Mouse (Mus musculus) embryonic facial prominence, embryonic 14.5 days (tissue): ENCODE results near the gene Mapk1. TPM values are rescaled to one million over a fixed set of nuclear protein-coding genes. Genes with fewer than 3 reads are reported as not detected.

Experiments used
- ATAC-seq: fragments of 200-750 bp; cut with Nextera tagmentation; 2 replicates; pipeline ENCODE4 v1.8.0; 2017; ENCODE audit warnings: low read depth, moderate number of reproducible peaks, moderate TSS enrichment
- DNase-seq: peaks from one replicate; pipeline ENCODE4 v3.0.0-alpha.2; 2015; ENCODE audit warnings: low spot score
- H3K27ac ChIP-seq: fragments of 300-500 bp; sonication (generic); replicated peaks from 2 replicates; pipeline ENCODE4 v1.5.1; 2014; ENCODE audit warnings: low read depth, mild to moderate bottlenecking, low read length, moderate library complexity
- H3K27me3 ChIP-seq: fragments of 300-500 bp; sonication (generic); replicated peaks from 2 replicates; pipeline ENCODE4 v1.6.1; 2014; ENCODE audit warnings: low read length; ENCODE audit not compliant: control insufficient read depth, insufficient read depth
- H3K36me3 ChIP-seq: fragments of 300-500 bp; sonication (generic); 2 replicates; pipeline ENCODE4 v1.6.1; 2014; ENCODE audit warnings: low read length, mixed read lengths; ENCODE audit not compliant: control insufficient read depth, insufficient read depth
- H3K4me1 ChIP-seq: fragments of 300-500 bp; sonication (generic); 2 replicates; pipeline ENCODE4 v1.6.1; 2014; ENCODE audit warnings: antibody characterized with exemption, low read length; ENCODE audit not compliant: control insufficient read depth, insufficient read depth
- H3K4me2 ChIP-seq: fragments of 300-500 bp; sonication (generic); 2 replicates; pipeline ENCODE4 v1.6.1; 2014; ENCODE audit warnings: low read depth, mild to moderate bottlenecking, low read length, moderate library complexity, mixed read lengths
- H3K4me3 ChIP-seq: fragments of 300-500 bp; sonication (generic); 2 replicates; pipeline ENCODE4 v1.5.1; 2014; ENCODE audit warnings: low read depth, mild to moderate bottlenecking, low read length
- H3K9ac ChIP-seq: fragments of 300-500 bp; sonication (generic); 2 replicates; pipeline ENCODE4 v1.6.1; 2014; ENCODE audit warnings: low read depth, mild to moderate bottlenecking, low read length, moderate library complexity, mixed read lengths
- H3K9me3 ChIP-seq: fragments of 300-500 bp; sonication (generic); 2 replicates; pipeline ENCODE4 v1.6.1; 2016; ENCODE audit warnings: low read length; ENCODE audit not compliant: control insufficient read depth
- WGBS: fragments of 180-500 bp; shearing (Covaris S2); extraction: QIAGEN DNeasy Blood & Tissue Kit; methylation state at CpG from one replicate; pipeline ENCODE4 v1.1.7; 2014; 5-methylcytosine and 5-hydroxymethylcytosine counted together
- polyA plus RNA-seq: library from polyadenylated mRNA; unstranded; fragments of >200 nt; fragmentation: Nextera tagmentation; extraction: Ambion mirVana; gene quantifications from 2 replicates; pipeline ENCODE4 v1.2.1, GENCODE M21; 2014

The Mapk1 gene
- polyA plus RNA-seq, 1 experiment from 2014 or later: 182 TPM

DNA sequence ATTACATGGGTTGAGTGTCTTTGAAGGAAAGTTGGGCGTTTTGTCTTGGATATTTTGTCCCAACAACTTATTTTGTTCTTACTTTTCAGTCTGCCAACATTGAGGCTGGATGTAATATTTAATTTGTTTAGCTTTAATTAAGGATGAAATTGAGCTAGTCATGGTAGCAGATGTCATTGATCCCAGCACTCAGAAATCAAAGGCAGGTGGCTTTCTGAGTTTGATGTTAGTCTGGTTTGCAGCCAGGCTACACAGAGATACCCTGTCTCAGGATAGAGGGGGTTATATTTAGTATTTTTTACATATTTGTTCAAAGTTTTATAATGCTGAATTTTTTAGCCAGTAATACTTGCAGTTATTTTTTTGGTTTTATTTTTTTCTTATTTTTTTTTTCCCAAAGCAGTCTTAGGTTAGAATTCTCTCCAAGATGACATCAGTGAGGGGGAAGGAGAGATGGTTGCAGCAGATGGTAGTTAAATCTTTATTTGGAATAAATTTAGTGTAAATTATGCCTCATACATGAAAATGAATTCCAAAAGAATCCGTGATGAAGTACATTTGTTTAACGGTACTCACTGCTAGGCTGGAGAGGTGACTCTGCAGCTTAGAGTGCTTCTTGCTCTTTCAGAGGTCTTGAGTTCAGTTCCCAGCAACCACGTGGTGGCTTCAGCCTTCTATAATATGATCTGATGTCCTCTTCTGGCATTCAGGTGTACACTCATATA, 47.0 kb downstream of the Mapk1 start:
- 66% methylated on average over 4 of the region's 4 CpGs for WGBS
- Histone ChIP-seq H3K4me2 (no peak overlapping the region), H3K9ac (no peak overlapping the region), H3K27me3 (no peaks in the 10 kb centered on the region), H3K27ac (no peak overlapping the region), H3K4me1 (no peaks in the 10 kb centered on the region), H3K9me3 (no peaks in the 10 kb centered on the region), H3K36me3 (peaks cover 67% of the 10 kb centered on the region), H3K4me3 (no peak overlapping the region)
- ATAC-seq: no peak
- peak; percentile 21 for DNase-seq

GRCm38 (mm10) chr16:17033754-17034153, 50.6 kb downstream of the Mapk1 start:
- Histone ChIP-seq H3K4me1 (no peaks in the 10 kb centered on the region), H3K4me2 (no peak overlapping the region), H3K9ac (no peak overlapping the region), H3K9me3 (no peaks in the 10 kb centered on the region), H3K27me3 (no peaks in the 10 kb centered on the region), H3K36me3 (peaks cover 73% of the 10 kb centered on the region), H3K27ac (no peak overlapping the region), H3K4me3 (no peak overlapping the region)
- no peak for ATAC-seq
- 96% methylated on average over 2 of the region's 2 CpGs for WGBS
- DNase-seq: no peak

DNA sequence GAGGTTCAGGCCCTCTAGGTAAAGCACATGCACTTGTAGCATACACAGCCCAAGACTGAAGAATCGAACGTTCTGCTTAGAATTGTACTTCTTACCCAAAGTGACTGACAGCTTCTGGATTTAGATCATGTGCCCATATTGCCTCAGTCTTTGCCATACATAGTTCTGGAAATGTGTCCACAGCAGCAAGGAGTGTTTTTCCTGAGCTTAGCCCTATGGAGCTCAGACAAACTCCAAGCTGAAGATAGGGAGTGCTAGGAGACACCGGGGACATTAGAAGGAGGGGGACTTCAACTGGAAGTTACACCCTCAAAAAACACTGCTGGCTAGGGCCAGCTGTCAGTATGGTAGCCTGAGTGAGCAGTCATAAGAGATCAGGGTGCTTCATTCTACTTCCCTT, 57.5 kb downstream of the Mapk1 start:
- Histone ChIP-seq H3K4me1 (no peaks in the 10 kb centered on the region), H3K4me3 (no peak overlapping the region), H3K9ac (no peak overlapping the region), H3K4me2 (no peak overlapping the region), H3K9me3 (no peaks in the 10 kb centered on the region), H3K27me3 (no peaks in the 10 kb centered on the region), H3K27ac (no peak overlapping the region), H3K36me3 (peaks cover 86% of the 10 kb centered on the region)
- 99% methylated on average over 3 of the region's 3 CpGs for WGBS
- ATAC-seq (no peak), DNase-seq (no peak)

DNA sequence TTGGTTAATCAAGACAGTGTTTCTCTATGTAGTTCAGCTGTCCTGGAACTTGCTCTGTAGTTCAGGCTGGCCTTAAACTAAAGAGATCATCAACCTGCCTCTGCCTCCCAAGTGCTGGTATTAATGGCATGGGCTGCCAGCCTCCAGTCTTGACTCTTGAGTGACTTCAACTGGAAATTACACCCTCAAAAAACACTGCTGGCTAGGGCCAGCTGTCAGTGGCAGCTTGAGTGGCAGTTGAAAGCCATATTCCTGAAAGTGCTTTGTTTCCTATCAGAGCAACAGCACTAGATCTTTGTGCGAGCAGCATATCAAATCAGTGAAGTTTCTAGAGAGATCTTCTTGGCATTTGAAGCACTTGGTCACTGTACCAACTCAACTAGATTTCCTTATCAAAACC, 58.2 kb downstream of the Mapk1 start:
- 100% methylated on average over 1 of the region's 1 CpGs for WGBS
- DNase-seq: no peak
- Histone ChIP-seq H3K4me2 (no peak overlapping the region), H3K4me1 (no peaks in the 10 kb centered on the region), H3K9me3 (no peaks in the 10 kb centered on the region), H3K27ac (no peak overlapping the region), H3K36me3 (peaks cover 83% of the 10 kb centered on the region), H3K4me3 (no peak overlapping the region), H3K27me3 (no peaks in the 10 kb centered on the region), H3K9ac (no peak overlapping the region)
- no peak for ATAC-seq

DNA sequence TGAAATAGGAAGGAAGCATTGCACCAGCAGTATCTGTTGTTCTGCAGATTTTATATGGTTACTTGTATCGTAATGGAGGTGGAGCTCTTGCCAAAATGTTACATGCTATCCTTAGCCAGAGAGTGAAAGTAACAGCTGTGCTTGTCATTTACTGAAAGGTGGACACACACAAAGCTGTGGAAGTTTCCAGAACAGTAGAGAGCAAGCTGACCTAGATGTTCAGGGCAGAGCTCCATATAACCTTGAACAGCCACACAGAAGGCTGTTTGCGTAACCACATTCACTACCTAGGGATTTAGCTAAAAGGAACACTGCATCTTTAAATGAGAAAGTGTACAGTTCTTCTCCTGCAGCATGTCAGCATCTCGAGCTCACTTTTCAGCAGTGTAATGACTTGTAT, 61.1 kb downstream of the Mapk1 start:
- 88% methylated on average over 3 of the region's 3 CpGs for WGBS
- no peak overlapping the region for H3K4me2 ChIP-seq
- no peak overlapping the region for H3K9ac ChIP-seq
- ATAC-seq (no peak), DNase-seq (no peak)
- H3K4me3 ChIP-seq: no peak overlapping the region
- H3K27ac ChIP-seq: no peak overlapping the region
- no peaks in the 10 kb centered on the region for H3K9me3 ChIP-seq
- H3K36me3 ChIP-seq: peaks cover 78% of the 10 kb centered on the region
- H3K27me3 ChIP-seq: no peaks in the 10 kb centered on the region
- no peaks in the 10 kb centered on the region for H3K4me1 ChIP-seq

- no peaks in the 10 kb centered on the region for H3K9me3 ChIP-seq
- no peak for ATAC-seq
- no peaks in the 10 kb centered on the region for H3K27me3 ChIP-seq
- no peak overlapping the region for H3K4me2 ChIP-seq
- H3K36me3 ChIP-seq: peaks cover 68% of the 10 kb centered on the region
- H3K4me3 ChIP-seq: no peak overlapping the region
- H3K27ac ChIP-seq: no peak overlapping the region
- no peak for DNase-seq
- H3K4me1 ChIP-seq: no peaks in the 10 kb centered on the region
- H3K9ac ChIP-seq: no peak overlapping the region
- WGBS: 73% methylated on average over 3 of the region's 3 CpGs
Measured at GRCm38 (mm10) chr16:17045287-17045686, 62.1 kb downstream of the Mapk1 start.

GRCm38 (mm10) chr16:17049886-17050285, 66.7 kb downstream of the Mapk1 start:
- H3K9me3 ChIP-seq: no peaks in the 10 kb centered on the region
- no peak for DNase-seq
- H3K4me3 ChIP-seq: no peak overlapping the region
- H3K27me3 ChIP-seq: no peaks in the 10 kb centered on the region
- no peak for ATAC-seq
- H3K4me2 ChIP-seq: no peak overlapping the region
- H3K4me1 ChIP-seq: no peaks in the 10 kb centered on the region
- H3K36me3 ChIP-seq: peaks cover 28% of the 10 kb centered on the region
- 95% methylated on average over 1 of the region's 1 CpGs for WGBS
- H3K27ac ChIP-seq: no peak overlapping the region
- no peak overlapping the region for H3K9ac ChIP-seq

DNA sequence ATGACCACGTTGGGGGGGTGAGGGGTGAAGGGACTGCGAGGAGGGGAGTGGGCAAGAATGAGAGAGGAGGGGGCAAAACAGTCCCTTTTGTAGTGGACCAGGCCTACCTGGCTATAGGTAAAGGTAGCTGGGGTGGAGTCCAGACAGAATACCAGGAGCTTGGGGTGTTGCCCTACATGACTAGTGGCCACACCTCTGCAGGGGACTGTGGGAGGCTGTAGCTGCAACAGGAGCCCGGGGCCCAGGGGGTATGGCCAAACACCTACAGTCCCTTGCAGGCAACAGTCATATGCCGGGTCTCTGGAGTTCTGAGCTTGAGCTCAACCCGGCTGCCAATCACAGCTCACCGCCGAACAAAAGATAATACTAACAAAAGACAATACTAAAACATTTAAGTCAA, 68.9 kb downstream of the Mapk1 start:
- H3K4me1 ChIP-seq: no peaks in the 10 kb centered on the region
- H3K27me3 ChIP-seq: no peaks in the 10 kb centered on the region
- DNase-seq (no peak), ATAC-seq (no peak)
- no peaks in the 10 kb centered on the region for H3K9me3 ChIP-seq
- H3K4me2 ChIP-seq: no peak overlapping the region
- no peak overlapping the region for H3K4me3 ChIP-seq
- 80% methylated on average over 7 of the region's 7 CpGs for WGBS
- no peak overlapping the region for H3K9ac ChIP-seq
- peaks cover 19% of the 10 kb centered on the region for H3K36me3 ChIP-seq
- H3K27ac ChIP-seq: no peak overlapping the region

- no peak overlapping the region for H3K27ac ChIP-seq
- no peaks in the 10 kb centered on the region for H3K9me3 ChIP-seq
- H3K4me2 ChIP-seq: no peak overlapping the region
- no peak overlapping the region for H3K4me3 ChIP-seq
- no peaks in the 10 kb centered on the region for H3K4me1 ChIP-seq
- ATAC-seq: no peak
- H3K9ac ChIP-seq: no peak overlapping the region
- peaks cover 2% of the 10 kb centered on the region; the same call in 1 of the 2 replicates for H3K36me3 ChIP-seq
- no peaks in the 10 kb centered on the region for H3K27me3 ChIP-seq
- DNase-seq: no peak
- 66% methylated on average over 3 of the region's 3 CpGs for WGBS
Measured at GRCm38 (mm10) chr16:17053903-17054302, 70.7 kb downstream of the Mapk1 start.
